Mouse (Mus musculus) cerebellum, postnatal 25 days (tissue): Measurements from ENCODE around the gene Prss57.
A peak's percentile ranks its signal among the peaks of the same experiment; 100 is the strongest.

Experiments used
- DNase-seq, 2 experiments: peaks; one replicate each; pipeline ENCODE4 v3.0.0; 2021; ENCODE audit warnings: mixed read lengths in 2 of 2

The Prss57 gene

GRCm38 (mm10) chr10:79754856-79755516 is 35.8 kb downstream of the Prss57 start, which contains the start of gene Fgf22:
Fgf22 (plus strand) TSS chr10:79755076.
- DNase-seq = peak; percentile 70 to 86

- no peak for DNase-seq
Observed at GRCm38 (mm10) chr10:79748496-79748895, 42.3 kb downstream of the Prss57 start.

- DNase-seq = no peak
Observed at GRCm38 (mm10) chr10:79746774-79747151, 44.0 kb downstream of the Prss57 start.

GRCm38 (mm10) chr10:79745898-79746773 is 44.6 kb downstream of the Prss57 start, which contains the start of gene Polrmt:
Polrmt (minus strand) TSS chr10:79746581.
- DNase-seq = peak; percentile 95 to 97

GRCm38 (mm10) chr10:79745411-79745810 is 45.4 kb downstream of the Prss57 start:
- no peak for DNase-seq

- peak; percentile 75 to 77 for DNase-seq
Observed at GRCm38 (mm10) chr10:79743650-79744365, 47.0 kb downstream of the Prss57 start.

- peak in 1 of 2 experiments; percentile 61 for DNase-seq
Observed at GRCm38 (mm10) chr10:79743161-79743560, 47.6 kb downstream of the Prss57 start.

GRCm38 (mm10) chr10:79740863-79741262 is 49.9 kb downstream of the Prss57 start:
- peak in 1 of 2 experiments; percentile 32 for DNase-seq

GRCm38 (mm10) chr10:79739234-79739633 is 51.5 kb downstream of the Prss57 start:
- DNase-seq = peak in 1 of 2 experiments; percentile 34

- DNase-seq = peak; percentile 55 to 75
Observed at GRCm38 (mm10) chr10:79738259-79738658, 52.5 kb downstream of the Prss57 start.

GRCm38 (mm10) chr10:79736706-79737105 is 54.1 kb downstream of the Prss57 start:
- DNase-seq = peak in 1 of 2 experiments; percentile 70

- peak in 1 of 2 experiments; percentile 57 for DNase-seq
Observed at GRCm38 (mm10) chr10:79735361-79735760, 55.4 kb downstream of the Prss57 start.

- DNase-seq = no peak
Observed at GRCm38 (mm10) chr10:79733847-79734246, 56.9 kb downstream of the Prss57 start.

- DNase-seq = peak; percentile 56 to 70
Observed at GRCm38 (mm10) chr10:79732500-79732899, 58.3 kb downstream of the Prss57 start.
